In genomic region chr12:33333914-33334313, GRCm38 (mm10) we compare ENCODE assay signal across 7 mouse cellular contexts.
DNase-seq lines count a peak whose midpoint lies in the region; ATAC-seq lines count a peak whose summit lies in the region.

No protein-coding gene starts in this region.

- H3K9me3 ChIP-seq in intestine, embryonic 16.5 days (ENCODE audit: control insufficient read depth, low read length), result no peaks in the 10 kb centered on the region
- H3K9me3 ChIP-seq in midbrain, embryonic 11.5 days (ENCODE audit: control insufficient read depth, low read length), result no peaks in the 10 kb centered on the region

- H3K27me3 ChIP-seq in intestine, embryonic 16.5 days (replicated peaks; ENCODE audit: control insufficient read depth, insufficient read depth, low read length), result no peaks in the 10 kb centered on the region
- no peaks in the 10 kb centered on the region for H3K27me3 ChIP-seq in midbrain, embryonic 11.5 days (ENCODE audit: control insufficient read depth, insufficient read depth, low read length)

- H3K27ac ChIP-seq in intestine, embryonic 16.5 days (ENCODE audit: low read length), result no peak overlapping the region
- H3K27ac ChIP-seq in midbrain, embryonic 11.5 days (ENCODE audit: low read depth, low read length), result no peak overlapping the region

- intact Hi-C loops in left cerebral cortex, postnatal 14 days (cut with DNase I), result loop anchor here (2.0 to 10.0 kb wide), 4 partner anchors 53 to 419 kb away; partner anchors contain the start of gene Atxn7l1

- H3K4me3 ChIP-seq in intestine, embryonic 16.5 days (ENCODE audit: low read length), result no peak overlapping the region
- H3K4me3 ChIP-seq in midbrain, embryonic 11.5 days (ENCODE audit: low read depth, low read length), result no peak overlapping the region

- no peaks in the 10 kb centered on the region for H3K36me3 ChIP-seq in intestine, embryonic 16.5 days (ENCODE audit: control insufficient read depth, insufficient read depth, low read length)
- H3K36me3 ChIP-seq in midbrain, embryonic 11.5 days (ENCODE audit: control insufficient read depth, insufficient read depth, low read length), result no peaks in the 10 kb centered on the region

- WGBS in intestine, embryonic 16.5 days, result 28% methylated on average over 8 of the region's 8 CpGs
- 36% methylated on average over 8 of the region's 8 CpGs for WGBS in midbrain, embryonic 11.5 days

- H3K9ac ChIP-seq in intestine, embryonic 16.5 days (ENCODE audit: low read depth, low read length), result no peak overlapping the region
- H3K9ac ChIP-seq in midbrain, embryonic 11.5 days (ENCODE audit: low read length), result no peak overlapping the region

- H3K4me2 ChIP-seq in intestine, embryonic 16.5 days (ENCODE audit: low read depth, low read length), result no peak overlapping the region
- no peak overlapping the region for H3K4me2 ChIP-seq in midbrain, embryonic 11.5 days

- DNase-seq in adrenal gland, adult 18-20 months (ENCODE audit: low spot score in 2 of 2), result peak; percentile 85 to 88
- peak; percentile 89 for DNase-seq in embryo, embryonic 10.5 days (ENCODE audit: low spot score)
- peak; percentile 61 to 83 for DNase-seq in gastrocnemius, postnatal 4 days (ENCODE audit: low spot score in 2 of 2)
- DNase-seq in left cerebral cortex, postnatal 14 days (ENCODE audit: low spot score in 2 of 2), result peak; percentile 91 to 92
- DNase-seq in midbrain, embryonic 11.5 days (ENCODE audit: low spot score, missing footprints), result peak; percentile 98
- DNase-seq in skeletal muscle tissue, adult 2 months (ENCODE audit: low read depth, low spot score), result peak; percentile 84

- peaks cover 6% of the 10 kb centered on the region for H3K4me1 ChIP-seq in intestine, embryonic 16.5 days (ENCODE audit: control insufficient read depth, insufficient read depth, low read length)
- H3K4me1 ChIP-seq in midbrain, embryonic 11.5 days (ENCODE audit: control insufficient read depth, insufficient read depth, low read length), result no peaks in the 10 kb centered on the region; the same call in 1 of the 2 replicates

- ATAC-seq in intestine, embryonic 16.5 days, result peak; percentile 81
- ATAC-seq in midbrain, embryonic 11.5 days (ENCODE audit: low FRiP score), result peak; percentile 70; the same call in 1 of the 2 replicates
